Mouse (Mus musculus) spleen, embryonic (tissue): ENCODE measurements at regions not wholly inside any gene's neighbourhood (a gene's known extent, or its start where the extent isn't known, plus 50 kb on each side); places are given as distances from the start of the nearest gene placed in this dataset.

ENCODE experiments used
- CTCF ChIA-PET: fragments of 350-600 bp; sonication (Branson Sonifier 250); formaldehyde crosslinking; loops from one replicate; lab custom pipeline; 2022; lab: Charles Lee

DNA sequence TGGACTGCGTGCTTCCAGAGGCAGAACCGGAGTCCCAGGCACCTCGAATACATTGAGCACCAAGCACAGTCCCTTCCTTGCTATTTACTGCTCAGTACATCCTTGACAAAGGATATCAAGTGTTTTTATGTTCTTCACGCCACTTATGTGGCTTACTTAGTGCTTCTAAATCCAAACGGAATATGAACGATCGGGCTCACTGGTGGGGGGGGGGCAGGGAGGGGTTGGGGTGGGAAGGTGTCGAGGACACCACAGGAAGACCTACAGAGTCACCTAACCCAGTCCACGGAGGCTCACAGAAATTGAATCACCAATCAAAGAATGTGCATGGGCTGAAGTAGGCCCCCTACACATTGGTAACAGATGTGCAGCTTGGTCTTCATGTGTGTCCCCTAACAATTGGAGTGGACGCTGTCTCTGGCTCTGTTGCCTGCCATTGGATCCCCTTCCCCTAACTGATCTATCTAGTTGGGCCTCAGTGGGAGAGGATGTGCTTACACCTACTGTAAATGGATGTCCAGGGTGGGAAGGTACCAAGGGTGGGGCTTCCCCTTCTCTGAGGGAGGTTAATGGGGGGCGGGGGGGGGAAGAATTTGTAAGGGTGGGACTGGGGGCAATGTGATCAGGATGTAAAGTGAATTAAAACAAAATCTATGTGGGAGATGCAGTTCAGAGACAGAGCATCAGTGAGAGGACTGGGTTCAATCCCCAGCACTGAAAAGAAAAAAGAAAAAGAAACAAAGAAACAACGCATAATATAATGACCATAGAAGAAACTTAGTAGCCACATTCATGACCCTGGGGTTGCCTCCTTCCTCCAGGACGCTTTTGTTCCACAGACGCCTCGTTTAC, 99.1 kb upstream of the Cpm start:
- CTCF ChIA-PET, result interaction anchor here (0.6 to 0.7 kb wide), 3 partner anchors 13 to 1710 kb away, joined by 3 to 14 read pairs (median 3); partner anchors contain the start of gene Cand1

DNA sequence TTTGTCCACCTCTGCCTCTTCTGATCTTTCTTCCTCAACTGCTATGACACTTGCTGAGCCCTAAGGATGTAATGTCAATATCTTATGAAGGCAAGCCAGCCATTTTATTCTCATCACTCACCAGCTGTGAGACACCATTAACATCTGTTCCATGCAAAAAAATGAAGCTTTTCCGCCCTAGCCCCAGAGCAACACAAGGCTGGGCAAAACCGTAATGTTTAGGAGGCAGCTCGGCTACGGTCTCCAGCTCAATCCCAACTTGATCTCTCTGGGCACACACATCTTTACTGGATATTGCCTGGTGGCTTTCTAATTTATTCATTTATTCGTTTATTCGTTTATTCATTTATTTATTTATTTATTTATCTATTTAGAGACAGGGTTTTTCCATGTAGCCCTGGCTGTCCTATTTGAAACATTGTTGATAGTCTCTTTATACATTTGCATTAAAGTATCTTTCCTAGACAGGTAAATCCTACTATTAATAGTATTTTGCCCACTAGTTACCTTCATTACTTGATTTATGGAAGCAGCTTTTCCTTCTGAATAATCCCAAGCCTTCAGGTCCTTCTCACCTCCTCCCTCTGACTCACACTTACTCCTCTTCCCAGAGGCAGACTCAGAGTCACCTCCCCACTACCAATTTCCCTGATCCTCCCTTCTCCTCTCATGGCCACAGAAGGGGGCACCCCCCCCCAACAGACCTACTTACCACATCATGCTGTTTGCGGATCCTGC, 99.9 kb upstream of the Cpm start:
- CTCF ChIA-PET, result no interaction called here

DNA sequence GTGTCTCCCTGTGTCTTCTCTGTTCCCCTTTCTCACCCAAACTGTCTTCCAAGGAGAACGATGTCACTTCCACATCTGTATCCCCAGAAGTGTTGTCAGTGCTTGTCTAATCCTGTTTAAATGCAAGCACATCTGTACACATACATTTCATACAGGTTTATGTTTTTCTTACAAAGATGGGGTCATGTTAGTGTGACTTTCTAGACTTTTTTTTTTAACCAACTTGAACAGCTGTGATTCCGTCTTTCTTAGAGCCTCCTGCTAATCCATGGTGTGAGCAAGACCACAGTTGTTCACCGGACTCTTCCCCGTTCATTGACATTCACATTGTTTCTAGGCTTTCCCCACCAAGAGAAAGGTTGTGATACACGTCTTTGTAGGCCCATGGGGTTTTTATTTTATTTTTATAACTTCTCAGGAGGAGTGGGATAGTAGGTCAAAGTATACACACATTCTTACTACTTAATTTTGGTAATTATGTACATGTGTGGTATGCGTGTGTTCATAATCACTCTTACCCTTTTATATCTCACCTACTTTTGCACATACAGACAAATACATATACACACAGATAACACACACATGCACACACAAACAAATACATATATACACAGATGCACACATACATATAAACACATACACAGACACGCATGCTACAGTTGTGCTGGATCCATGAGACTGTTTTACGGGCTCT, 100.6 kb upstream of the Cpm start:
- CTCF ChIA-PET, result no interaction called here

DNA sequence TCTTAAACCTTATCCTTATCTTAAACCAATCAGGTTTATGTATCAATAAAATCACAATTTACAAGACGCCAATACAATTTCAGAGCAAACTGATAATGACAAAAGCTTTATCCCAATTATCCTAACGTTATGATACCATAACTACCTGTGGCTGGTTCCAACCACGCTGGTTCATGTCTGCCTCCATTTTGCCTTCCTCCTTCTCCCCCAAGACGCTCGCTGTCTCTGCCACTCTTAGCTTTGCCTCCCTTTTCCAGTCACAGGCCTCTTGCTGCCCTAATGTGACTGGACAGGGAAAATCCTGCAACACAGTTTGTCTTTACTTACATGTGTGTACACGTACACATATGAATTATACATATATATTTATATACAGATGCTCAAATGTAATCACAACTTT, 101.3 kb upstream of the Cpm start:
- CTCF ChIA-PET, result interaction anchor here (0.6 to 0.8 kb wide), 3 partner anchors 43 to 243 kb away, joined by 3 read pairs; no protein-coding TSS in a partner anchor

DNA sequence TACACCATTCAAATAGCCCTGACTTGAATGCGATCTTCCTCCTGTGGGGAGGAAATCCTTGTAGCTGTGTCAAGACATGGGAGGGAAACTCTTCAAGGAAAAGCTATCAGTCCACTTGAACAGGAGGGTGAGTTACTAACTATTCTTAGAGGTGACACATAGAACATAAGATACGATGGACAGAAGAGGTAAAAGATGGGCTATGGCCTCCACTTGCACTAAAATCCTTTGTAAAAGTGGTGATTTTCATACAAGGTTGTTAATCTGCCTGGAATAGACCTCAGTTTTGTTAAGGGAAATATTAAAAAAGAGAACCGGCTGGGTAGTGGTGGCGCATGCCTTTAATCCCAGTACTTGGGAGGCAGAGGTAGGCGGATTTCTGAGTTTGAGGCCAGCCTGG, 102.1 kb upstream of the Cpm start:
- CTCF ChIA-PET, result interaction anchor here (0.8 kb wide), 1 partner anchor 11 kb away, joined by 7 read pairs; no protein-coding TSS in a partner anchor

DNA sequence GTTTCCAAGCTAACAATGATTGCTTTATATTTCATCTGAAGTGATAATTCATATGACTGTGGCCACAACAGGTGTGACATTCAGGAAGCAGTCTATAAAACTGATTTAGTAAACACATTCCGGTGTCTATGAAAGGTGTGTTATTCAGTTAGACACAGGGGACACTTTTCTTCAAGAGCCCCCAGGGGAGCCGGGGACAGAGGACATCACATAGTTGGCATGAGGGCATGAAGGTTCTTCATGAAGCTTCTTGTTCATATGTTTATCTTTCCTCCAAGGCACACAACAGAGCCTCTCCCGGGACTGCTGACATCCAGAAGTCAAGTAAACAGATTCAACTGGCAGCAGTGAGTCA, 102.5 kb upstream of the Cpm start:
- CTCF ChIA-PET, result interaction anchor here (0.8 kb wide), 1 partner anchor 11 kb away, joined by 7 read pairs; no protein-coding TSS in a partner anchor

DNA sequence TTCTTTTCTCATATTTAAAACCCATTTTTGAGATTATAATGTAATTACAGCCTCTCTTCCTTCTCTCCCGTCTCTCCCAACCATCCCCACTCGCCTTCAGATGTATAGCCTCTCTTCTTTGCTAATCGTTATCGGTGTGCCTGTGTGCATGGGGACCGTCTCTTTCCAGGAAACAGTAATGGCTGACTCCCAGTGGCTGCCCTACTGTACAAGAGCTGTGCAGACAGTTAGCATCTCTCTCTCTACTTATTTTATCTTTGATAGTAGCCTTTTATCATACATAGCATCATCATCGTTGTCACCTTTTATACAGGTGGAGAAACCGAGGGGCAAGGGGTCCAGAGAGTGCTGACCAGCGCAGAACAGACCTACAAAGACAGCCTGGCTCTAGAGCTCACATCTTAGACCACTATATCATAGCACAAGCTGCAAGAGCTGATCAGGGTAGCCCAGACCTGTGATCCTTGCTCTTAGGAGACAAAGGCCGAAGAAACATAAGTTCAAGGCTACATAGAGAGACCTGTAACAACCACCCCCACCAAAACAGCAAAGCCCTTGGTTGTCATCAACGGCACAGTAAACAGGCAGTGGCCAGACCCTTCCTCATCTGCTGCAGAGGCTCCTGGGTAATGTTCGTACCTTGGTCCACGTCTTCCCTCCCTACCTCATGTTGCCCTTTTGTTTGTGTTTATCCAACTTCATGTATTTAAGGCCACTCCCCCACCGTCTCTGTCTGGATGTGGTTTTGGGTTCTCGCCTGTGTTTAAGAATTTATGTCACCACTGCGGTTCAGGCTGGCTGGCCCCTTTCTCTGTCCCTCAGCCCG, 103.1 kb upstream of the Cpm start:
- CTCF ChIA-PET, result interaction anchor here (0.8 kb wide), 1 partner anchor 10 kb away, joined by 7 read pairs; no protein-coding TSS in a partner anchor

DNA sequence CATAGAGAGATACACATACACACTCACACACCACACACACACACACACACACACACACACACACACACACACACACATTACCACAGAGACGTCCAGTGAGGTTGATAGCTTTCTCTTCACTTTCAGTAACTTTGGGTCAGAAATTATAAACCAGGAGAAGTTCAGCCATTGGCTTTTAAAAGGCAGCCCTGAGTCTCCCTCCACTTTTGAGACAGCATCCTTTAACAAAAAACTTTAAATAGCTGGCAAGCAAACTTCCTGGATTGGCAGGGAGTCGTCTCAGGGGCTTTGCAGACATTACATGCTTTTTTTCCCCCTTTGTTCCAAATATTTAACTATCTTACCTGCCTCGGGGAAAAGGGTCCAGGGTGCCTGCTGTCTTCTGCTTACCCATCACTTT, 103.7 kb upstream of the Cpm start:
- CTCF ChIA-PET, result interaction anchor here (0.6 kb wide), 1 partner anchor 316 kb away, joined by 3 read pairs; no protein-coding TSS in a partner anchor

DNA sequence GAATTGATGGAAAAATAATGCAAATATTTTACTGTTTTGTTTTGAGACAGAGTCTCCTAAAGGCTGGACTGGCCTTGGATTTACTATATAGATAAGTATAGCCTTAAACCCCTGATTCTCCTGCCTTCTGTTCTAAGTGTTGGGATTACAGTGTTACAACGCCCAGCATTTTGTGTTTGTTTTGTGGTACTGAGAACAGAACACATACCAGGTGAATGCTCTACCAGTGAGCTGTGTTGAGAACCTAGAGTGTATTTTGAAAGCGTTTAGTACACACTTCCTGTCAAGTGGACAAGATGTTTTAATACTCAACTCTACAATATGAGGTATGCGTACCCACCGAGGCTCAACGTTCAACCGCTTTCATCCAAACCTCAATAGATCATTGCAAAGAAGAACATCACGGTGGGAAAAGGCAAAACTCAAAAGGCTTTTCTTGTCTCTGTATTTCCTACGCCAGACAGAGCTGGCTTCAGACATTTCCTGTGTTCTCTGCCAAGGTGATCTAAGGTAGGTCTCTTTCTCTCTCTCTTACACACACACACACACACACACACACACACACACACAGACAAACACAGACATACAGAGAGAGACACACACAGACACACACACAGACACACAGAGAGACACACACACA, 104.3 kb upstream of the Cpm start:
- CTCF ChIA-PET, result interaction anchor here (0.6 kb wide), 1 partner anchor 317 kb away, joined by 3 read pairs; no protein-coding TSS in a partner anchor

DNA sequence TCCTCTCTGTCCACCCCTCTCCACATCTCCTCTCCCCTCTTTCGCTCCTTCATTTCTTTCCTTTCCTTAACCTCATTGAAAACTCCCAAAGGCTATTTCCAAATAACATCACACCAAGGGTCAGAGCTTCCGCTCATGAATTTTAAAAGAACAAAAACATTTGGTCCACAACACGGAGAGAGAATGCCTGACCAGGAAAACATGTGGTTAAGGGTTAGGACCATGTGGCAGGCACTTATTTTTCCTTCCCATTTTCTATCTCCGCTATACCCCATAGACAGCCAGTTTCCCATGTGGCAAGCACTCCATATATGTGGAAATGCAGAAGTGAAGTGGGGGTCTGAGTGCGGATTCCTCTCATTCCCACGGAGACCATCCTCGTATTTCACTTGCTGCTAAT, 105.2 kb upstream of the Cpm start:
- CTCF ChIA-PET, result no interaction called here

DNA sequence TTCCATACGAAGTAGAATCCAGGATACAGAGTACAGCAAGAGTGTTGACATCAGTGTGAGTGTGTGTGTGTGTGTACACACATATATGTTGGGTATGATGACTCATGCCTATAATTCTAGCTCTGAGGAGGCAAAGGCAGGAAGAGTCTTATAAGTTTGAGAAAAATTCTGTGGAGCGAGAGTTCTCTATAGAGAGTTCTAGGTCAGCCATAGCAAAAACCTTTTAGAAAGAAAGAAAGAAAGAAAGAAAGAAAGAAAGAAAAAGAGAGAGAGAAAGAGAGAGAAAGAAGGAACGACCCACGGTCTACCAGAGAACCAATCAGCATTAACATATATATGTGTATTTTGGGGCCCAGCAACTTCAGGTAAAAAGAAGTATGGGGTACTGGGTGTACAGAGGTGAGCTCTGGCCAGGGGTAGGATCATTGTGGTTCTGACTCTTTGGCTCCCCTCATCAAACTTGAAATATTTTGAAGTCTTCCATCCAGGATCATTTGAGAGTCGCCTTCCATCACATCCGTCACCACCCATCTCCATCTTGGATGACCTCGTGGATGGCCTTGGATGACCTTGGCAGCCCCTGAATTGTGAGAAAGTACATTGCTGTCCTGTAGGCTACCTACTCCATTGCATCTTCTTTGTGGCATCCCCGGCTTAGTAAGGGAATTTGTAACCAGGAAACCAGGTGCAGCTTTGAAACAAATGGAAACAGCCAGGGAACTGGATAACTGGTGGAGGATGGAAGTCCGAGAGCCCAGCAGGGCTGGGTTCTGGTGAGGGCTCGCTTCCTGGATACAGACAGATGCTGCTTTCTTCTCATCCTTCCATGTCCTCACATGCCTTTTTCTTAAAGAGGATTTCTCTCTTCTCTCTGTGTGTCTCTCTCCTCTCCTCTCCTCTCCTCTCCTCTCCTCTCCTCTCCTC, 106.1 kb upstream of the Cpm start:
- CTCF ChIA-PET, result interaction anchor here (0.7 kb wide), 1 partner anchor 103 kb away, joined by 10 read pairs; no protein-coding TSS in a partner anchor

DNA sequence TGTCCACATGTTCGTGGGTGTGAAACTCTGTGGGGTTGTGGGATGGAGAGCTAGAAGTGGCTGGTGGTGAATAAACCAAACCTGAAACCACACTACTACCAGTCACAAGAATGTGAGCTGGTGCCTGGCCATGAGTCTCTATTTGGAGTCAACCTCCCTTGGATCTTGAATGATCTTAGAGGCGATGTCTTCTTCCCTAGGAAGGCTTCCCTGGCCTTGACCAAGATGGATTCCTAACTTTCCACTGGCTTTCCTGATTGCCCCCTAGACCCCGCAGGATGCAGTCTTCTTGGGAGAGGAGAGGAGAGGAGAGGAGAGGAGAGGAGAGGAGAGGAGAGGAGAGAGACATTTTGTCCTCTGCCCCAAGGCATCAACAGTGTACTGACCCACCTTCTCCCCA, 106.9 kb upstream of the Cpm start:
- CTCF ChIA-PET, result interaction anchor here (0.7 kb wide), 1 partner anchor 103 kb away, joined by 10 read pairs; no protein-coding TSS in a partner anchor

DNA sequence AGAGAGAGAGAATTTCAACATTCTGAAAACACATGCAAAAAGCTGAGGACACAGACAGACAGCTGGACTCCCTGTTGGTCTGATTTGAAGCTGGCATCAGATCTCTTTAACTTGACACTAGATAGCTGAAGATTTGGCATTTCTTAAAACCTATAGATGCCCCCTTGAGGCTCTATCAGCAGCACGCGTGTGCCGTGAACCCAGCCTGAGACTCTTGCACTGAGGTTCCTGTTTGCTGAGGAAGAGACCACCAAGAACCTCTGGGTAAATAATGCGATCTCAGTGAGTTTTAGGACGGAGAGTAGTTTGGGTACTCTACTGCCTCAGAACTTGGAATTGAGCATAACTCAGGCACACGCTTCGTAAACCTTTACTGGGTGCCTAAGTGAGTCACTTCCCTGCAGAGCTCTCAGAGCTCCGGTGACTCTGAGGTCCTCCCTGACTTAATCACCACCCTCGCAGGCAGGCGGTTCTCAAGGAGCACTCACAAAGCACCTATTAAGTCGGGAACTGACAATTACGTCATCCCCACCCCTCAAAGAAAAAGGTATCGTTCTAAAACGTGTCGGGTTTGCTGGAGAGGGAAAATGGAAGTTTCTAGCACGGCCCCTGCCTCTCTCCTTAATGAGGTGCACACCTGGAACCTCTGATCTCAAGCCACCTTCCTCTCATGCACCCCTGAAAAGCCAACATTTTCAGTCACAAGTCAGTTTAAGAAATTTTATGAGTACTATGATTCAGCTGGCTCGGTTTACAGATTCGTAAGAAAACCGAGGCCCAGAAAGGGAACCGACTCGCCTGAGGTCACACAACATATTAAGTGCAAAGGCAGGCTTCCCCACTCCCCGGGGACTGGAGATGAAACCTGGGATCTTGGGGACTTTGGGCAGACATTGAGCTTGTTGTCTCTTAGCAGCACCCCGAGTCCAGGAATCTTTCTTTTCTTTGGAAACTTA, 107.7 kb upstream of the Cpm start:
- CTCF ChIA-PET, result interaction anchor here (0.6 kb wide), 1 partner anchor 147 kb away, joined by 3 read pairs; no protein-coding TSS in a partner anchor

DNA sequence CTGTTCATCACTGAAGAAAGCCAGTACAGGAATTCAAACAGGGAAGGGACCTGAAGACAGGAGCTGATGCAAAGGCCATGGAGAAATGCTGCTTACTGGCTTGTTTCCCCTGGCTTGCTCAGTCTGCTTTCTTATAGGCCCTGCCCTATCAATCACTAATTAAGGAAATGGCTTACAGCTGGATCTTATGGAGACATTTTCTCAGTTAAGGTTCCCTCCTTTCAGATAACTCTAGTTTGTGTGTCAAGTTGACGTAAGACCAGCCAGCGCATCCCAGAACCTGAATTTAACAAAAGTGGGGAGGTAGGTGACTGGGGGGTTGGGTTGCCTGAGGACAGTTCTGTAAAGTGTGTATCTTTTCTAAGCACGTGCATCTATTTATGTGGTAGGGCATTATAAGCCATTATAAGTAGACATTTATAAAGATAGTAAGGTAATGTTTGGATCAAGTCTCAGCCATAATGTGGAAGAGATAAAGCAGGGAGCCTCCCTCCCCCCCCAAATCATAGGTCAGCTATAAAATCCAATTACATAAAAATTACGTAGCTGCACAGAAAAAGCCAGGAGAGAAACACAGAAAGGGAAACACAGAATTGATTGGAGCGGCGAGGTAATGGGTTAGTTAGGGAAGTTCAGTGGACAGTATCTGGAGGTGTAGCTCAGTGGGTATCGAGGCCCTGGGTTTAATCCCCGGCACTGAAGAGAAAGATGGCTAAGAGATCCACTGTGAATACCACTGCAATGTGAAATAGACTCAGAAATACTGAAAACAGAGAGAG, 108.6 kb upstream of the Cpm start:
- CTCF ChIA-PET, result interaction anchor here (0.6 kb wide), 1 partner anchor 148 kb away, joined by 3 read pairs; no protein-coding TSS in a partner anchor

DNA sequence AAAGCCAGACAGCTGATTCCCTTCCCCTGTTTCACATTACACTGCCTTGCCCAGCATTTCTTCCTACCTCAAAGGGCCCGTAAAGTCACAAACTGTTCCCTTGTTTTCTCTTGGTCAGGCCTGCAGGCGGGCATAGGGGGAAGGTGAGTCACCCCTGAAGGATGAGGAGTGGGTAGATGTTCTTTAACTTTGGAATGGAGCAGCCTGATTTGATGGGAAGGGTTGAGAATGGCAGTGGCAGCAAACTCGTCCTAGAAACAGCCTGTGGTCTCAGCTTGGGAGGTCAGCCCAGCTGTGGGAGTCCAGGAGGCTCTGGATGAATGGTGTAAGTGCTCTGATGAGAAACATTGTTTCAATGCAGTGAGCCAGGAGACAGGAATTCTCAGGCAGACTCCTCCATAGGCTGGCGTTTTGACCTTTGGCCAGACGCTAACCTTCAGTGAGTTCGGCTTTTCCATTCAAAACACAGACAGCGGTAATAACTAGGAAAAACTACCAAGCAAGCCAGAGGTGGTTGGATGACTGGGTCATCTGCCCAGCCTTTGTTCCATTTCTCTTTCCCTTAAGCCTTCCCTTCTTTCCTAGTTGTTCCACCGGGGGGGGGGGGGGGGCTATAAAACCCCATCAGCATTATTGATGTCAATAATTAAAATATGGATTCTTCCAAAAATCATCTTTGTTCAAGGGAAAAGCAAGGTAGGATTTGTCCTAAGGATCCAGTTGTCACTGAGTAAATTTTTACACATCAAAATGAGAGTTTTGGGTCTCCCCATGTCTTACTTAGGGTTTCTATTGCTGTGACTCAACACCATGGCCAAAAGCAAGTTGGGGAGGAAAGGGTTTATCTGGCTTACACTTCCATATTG, 109.4 kb upstream of the Cpm start:
- CTCF ChIA-PET, result interaction anchor here (0.7 kb wide), 1 partner anchor 54 kb away, joined by 4 read pairs; no protein-coding TSS in a partner anchor
